Mouse (Mus musculus): ENCODE results near the gene Prkce.

DNA sequence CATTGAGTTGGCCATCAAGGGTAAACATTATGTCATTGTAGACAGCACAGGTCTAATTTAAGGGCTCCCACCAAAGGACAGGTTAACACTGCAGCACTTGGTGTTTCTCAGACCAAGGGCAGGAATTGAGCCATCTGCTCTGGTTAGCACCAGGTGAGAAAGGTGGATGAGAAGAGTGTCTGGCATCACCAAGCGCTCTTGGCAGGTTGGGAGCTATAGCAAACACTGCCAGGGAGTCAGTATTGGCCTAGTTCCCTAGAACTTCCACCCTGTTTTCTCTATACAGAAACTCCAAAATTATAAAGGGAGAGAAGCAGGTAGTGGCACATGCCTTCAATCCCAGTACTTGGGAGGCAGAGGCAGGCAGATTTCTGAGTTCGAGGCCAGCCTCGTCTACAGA, 479.6 kb downstream of the Prkce start:
- TF ChIP-seq CTCF (IDR thresholded peaks at IDR 0.05; ENCODE audit: control insufficient read depth, insufficient read depth, low read length), result no peak
- no peak for TF ChIP-seq POLR2A (IDR thresholded peaks at IDR 0.05; ENCODE audit: borderline replicate concordance, control insufficient read depth, low read depth, low read length)

Data from bone marrow, adult 2 months (tissue).